Mouse (Mus musculus) midbrain, embryonic 11.5 days (tissue): ENCODE measurements around the gene Tardbp. TPM values are rescaled to one million over a fixed set of nuclear protein-coding genes. Genes with fewer than 3 reads are reported as not detected.

Experiments used
- ATAC-seq: fragments of 200-750 bp; cut with Nextera tagmentation; 2 replicates; pipeline ENCODE4 v1.8.0; 2017; ENCODE audit warnings: moderate TSS enrichment, moderate library complexity; ENCODE audit not compliant: low FRiP score
- DNase-seq: peaks from one replicate; pipeline ENCODE4 v3.0.0; 2015; ENCODE audit warnings: low spot score; ENCODE audit errors: missing footprints
- H3K27ac ChIP-seq: fragments of 300-500 bp; sonication (generic); 2 replicates; pipeline ENCODE4 v1.5.1; 2014; ENCODE audit warnings: low read depth, low read length
- H3K27me3 ChIP-seq: fragments of 300-500 bp; sonication (generic); 2 replicates; pipeline ENCODE4 v1.6.1; 2014; ENCODE audit warnings: mild to moderate bottlenecking, low read length, moderate library complexity, mixed read lengths; ENCODE audit not compliant: control insufficient read depth, insufficient read depth
- H3K36me3 ChIP-seq: fragments of 300-500 bp; sonication (generic); 2 replicates; pipeline ENCODE4 v1.6.1; 2014; ENCODE audit warnings: mild to moderate bottlenecking, low read length, moderate library complexity, mixed read lengths; ENCODE audit not compliant: control insufficient read depth, insufficient read depth
- H3K4me1 ChIP-seq: fragments of 300-500 bp; sonication (generic); 2 replicates; pipeline ENCODE4 v1.6.1; 2014; ENCODE audit warnings: low read length; ENCODE audit not compliant: control insufficient read depth, insufficient read depth
- H3K4me2 ChIP-seq: fragments of 300-500 bp; sonication (generic); 2 replicates; pipeline ENCODE4 v1.6.1; 2014; ENCODE audit warnings: mild to moderate bottlenecking, moderate library complexity
- H3K4me3 ChIP-seq: fragments of 300-500 bp; sonication (generic); 2 replicates; pipeline ENCODE4 v1.5.1; 2014; ENCODE audit warnings: low read depth, low read length
- H3K9ac ChIP-seq: fragments of 300-500 bp; sonication (generic); 2 replicates; pipeline ENCODE4 v1.6.1; 2014; ENCODE audit warnings: low read length
- H3K9me3 ChIP-seq: fragments of 300-500 bp; sonication (generic); 2 replicates; pipeline ENCODE4 v1.6.1; 2016; ENCODE audit warnings: low read length; ENCODE audit not compliant: control insufficient read depth
- WGBS: fragments of 180-500 bp; shearing (Covaris S2); extraction: QIAGEN DNeasy Blood & Tissue Kit; methylation state at CpG from one replicate; pipeline ENCODE4 v1.1.7; 2014; 5-methylcytosine and 5-hydroxymethylcytosine counted together
- polyA plus RNA-seq: library from polyadenylated mRNA; unstranded; fragments of >200 nt; fragmentation: Nextera tagmentation; extraction: Ambion mirVana; gene quantifications from 2 replicates; pipeline ENCODE4 v1.2.1, GENCODE M21; 2014

Gene Tardbp
- polyA plus RNA-seq, 1 experiment from 2014 or later, result 221 TPM

- Histone ChIP-seq H3K9ac (0 out of 2 replicates have a peak within 1 kb of the TSS, but pooled peaks have one; percentile 9), H3K36me3 (no peaks in the 10 kb centered on the region), H3K27me3 (no peaks in the 10 kb centered on the region), H3K27ac (no peak within 1 kb of the TSS), H3K4me3 (no peak within 1 kb of the TSS), H3K4me2 (peak within 1 kb of the TSS; percentile 15; the same call in 1 of the 2 replicates), H3K9me3 (no peaks in the 10 kb centered on the region), H3K4me1 (peaks cover 3% of the 10 kb centered on the region; the same call in 1 of the 2 replicates)
- ATAC-seq, result no peak
- WGBS, result 67% methylated on average over 15 of the region's 15 CpGs
- no peak for DNase-seq
Measured at GRCm38 (mm10) chr4:148643291-148644156, 16.7 kb upstream of the Tardbp start, which contains the start of gene Gm572. Gene Gm572, plus strand, starts transcription at chr4:148643317.

GRCm38 (mm10) chr4:148641121-148641520 is 14.3 kb upstream of the Tardbp start:
- no peak overlapping the region for H3K9ac ChIP-seq
- no peak overlapping the region for H3K4me2 ChIP-seq
- WGBS, result 83% methylated on average over 5 of the region's 5 CpGs
- H3K27ac ChIP-seq, result no peak overlapping the region
- H3K9me3 ChIP-seq, result no peaks in the 10 kb centered on the region
- no peaks in the 10 kb centered on the region for H3K27me3 ChIP-seq
- no peak overlapping the region for H3K4me3 ChIP-seq
- ATAC-seq, result no peak
- no peaks in the 10 kb centered on the region for H3K36me3 ChIP-seq
- no peak for DNase-seq
- H3K4me1 ChIP-seq, result peaks cover 3% of the 10 kb centered on the region; the same call in 1 of the 2 replicates

- no peak for ATAC-seq
- DNase-seq, result no peak
- no peak overlapping the region for H3K4me3 ChIP-seq
- H3K4me2 ChIP-seq, result no peak overlapping the region
- no peak overlapping the region for H3K27ac ChIP-seq
- no peaks in the 10 kb centered on the region for H3K27me3 ChIP-seq
- H3K9ac ChIP-seq, result no peak overlapping the region
- H3K9me3 ChIP-seq, result no peaks in the 10 kb centered on the region
- WGBS, result 86% methylated on average over 2 of the region's 2 CpGs
- H3K36me3 ChIP-seq, result no peaks in the 10 kb centered on the region
- H3K4me1 ChIP-seq, result peaks cover 3% of the 10 kb centered on the region; the same call in 1 of the 2 replicates
Measured at GRCm38 (mm10) chr4:148639455-148639854, 12.6 kb upstream of the Tardbp start.

GRCm38 (mm10) chr4:148638302-148638701 is 11.5 kb upstream of the Tardbp start:
- ATAC-seq, result no peak
- no peaks in the 10 kb centered on the region for H3K4me1 ChIP-seq
- WGBS, result 66% methylated on average over 9 of the region's 9 CpGs

GRCm38 (mm10) chr4:148635309-148635708 is 8.5 kb upstream of the Tardbp start:
- Histone ChIP-seq H3K4me2 (no peak overlapping the region), H3K27me3 (no peaks in the 10 kb centered on the region), H3K36me3 (no peaks in the 10 kb centered on the region), H3K27ac (no peak overlapping the region), H3K9ac (no peak overlapping the region), H3K4me3 (no peak overlapping the region), H3K4me1 (no peaks in the 10 kb centered on the region), H3K9me3 (no peaks in the 10 kb centered on the region)
- DNase-seq (no peak), ATAC-seq (no peak)
- 84% methylated on average over 2 of the region's 2 CpGs for WGBS

More at GRCm38 (mm10) chr4:148638302-148638701, 11.5 kb upstream of the Tardbp start:
- H3K4me3 ChIP-seq, result no peak overlapping the region
- H3K9me3 ChIP-seq, result no peaks in the 10 kb centered on the region
- no peak overlapping the region for H3K4me2 ChIP-seq
- no peaks in the 10 kb centered on the region for H3K27me3 ChIP-seq
- DNase-seq, result no peak
- H3K9ac ChIP-seq, result no peak overlapping the region
- no peaks in the 10 kb centered on the region for H3K36me3 ChIP-seq
- H3K27ac ChIP-seq, result no peak overlapping the region

GRCm38 (mm10) chr4:148633395-148634061 is 6.7 kb upstream of the Tardbp start:
- H3K9me3 ChIP-seq, result no peaks in the 10 kb centered on the region
- no peaks in the 10 kb centered on the region for H3K27me3 ChIP-seq
- no peaks in the 10 kb centered on the region for H3K36me3 ChIP-seq
- H3K4me1 ChIP-seq, result no peaks in the 10 kb centered on the region
- DNase-seq (no peak), ATAC-seq (no peak)
- no peak overlapping the region for H3K4me2 ChIP-seq
- no peak overlapping the region for H3K9ac ChIP-seq
- 83% methylated on average over 2 of the region's 2 CpGs for WGBS
- H3K4me3 ChIP-seq, result no peak overlapping the region
- no peak overlapping the region for H3K27ac ChIP-seq

GRCm38 (mm10) chr4:148632013-148632692 is 5.3 kb upstream of the Tardbp start:
- ATAC-seq, result no peak

GRCm38 (mm10) chr4:148627246-148627645 is 427 bp upstream of the Tardbp start:
- H3K27ac ChIP-seq, result no peak overlapping the region
- peak overlapping the region; percentile 63 for H3K4me2 ChIP-seq
- 61% methylated on average over 3 of the region's 3 CpGs for WGBS
- peaks cover 16% of the 10 kb centered on the region; the same call in 1 of the 2 replicates for H3K36me3 ChIP-seq
- no peaks in the 10 kb centered on the region for H3K27me3 ChIP-seq
- H3K4me3 ChIP-seq, result peak overlapping the region; percentile 99
- DNase-seq, result no peak
- H3K9ac ChIP-seq, result peak overlapping the region; percentile 100; the same call in 1 of the 2 replicates
- 0 out of 2 replicates have a peak, but pooled peaks cover 5% of the 10 kb centered on the region for H3K4me1 ChIP-seq
- ATAC-seq, result peak; percentile 54
- H3K9me3 ChIP-seq, result no peaks in the 10 kb centered on the region

More at GRCm38 (mm10) chr4:148632013-148632692, 5.3 kb upstream of the Tardbp start:
- no peak overlapping the region for H3K4me2 ChIP-seq
- no peak overlapping the region for H3K4me3 ChIP-seq
- no peaks in the 10 kb centered on the region for H3K4me1 ChIP-seq
- 81% methylated on average over 3 of the region's 3 CpGs for WGBS
- no peaks in the 10 kb centered on the region for H3K36me3 ChIP-seq
- no peaks in the 10 kb centered on the region for H3K9me3 ChIP-seq
- H3K9ac ChIP-seq, result no peak overlapping the region
- H3K27ac ChIP-seq, result no peak overlapping the region
- DNase-seq, result no peak
- no peaks in the 10 kb centered on the region for H3K27me3 ChIP-seq
